Mouse (Mus musculus): ENCODE measurements around the gene Ccdc78. TPM values are rescaled to one million over a fixed set of nuclear protein-coding genes. Genes with fewer than 3 reads are reported as not detected.

The Ccdc78 gene
- total and polyA plus RNA-seq, 2 experiments = 0.06 TPM; not detected in 1

- no peak overlapping the region for H3K27ac ChIP-seq (replicated peaks; ENCODE audit: insufficient read depth, low read depth, low read length)
- no peak for TF ChIP-seq POLR2A (IDR thresholded peaks at IDR 0.05; ENCODE audit: extremely low read depth, insufficient read depth, low read length)
- TF ChIP-seq CTCF (IDR thresholded peaks at IDR 0.05; ENCODE audit: low read depth, low read length) = no peak
- WGBS = 97% methylated on average over 27 of the region's 27 CpGs
- no peaks in the 10 kb centered on the region for H3K27me3 ChIP-seq (ENCODE audit: control insufficient read depth, insufficient read depth, low read length)
- 0 out of 2 replicates have a peak, but pooled peaks cover 4% of the 10 kb centered on the region for H3K36me3 ChIP-seq (ENCODE audit: control insufficient read depth, insufficient read depth, low read length)
- peaks cover 17% of the 10 kb centered on the region for H3K79me2 ChIP-seq (ENCODE audit: control insufficient read depth, insufficient read depth, low read length)
- no peak overlapping the region for H3K9ac ChIP-seq (ENCODE audit: low read depth, low read length)
- no peak overlapping the region for H3K4me3 ChIP-seq (ENCODE audit: insufficient read depth, low read depth, low read length)
- peaks cover 22% of the 10 kb centered on the region for H3K4me1 ChIP-seq (ENCODE audit: control insufficient read depth, insufficient read depth, low read length)
- DNase-seq (ENCODE audit: extremely low read depth, low read depth, low spot score) = no peak
Observed at GRCm38 (mm10) chr17:25825984-25826570, 39.7 kb downstream of the Ccdc78 start.

DNA sequence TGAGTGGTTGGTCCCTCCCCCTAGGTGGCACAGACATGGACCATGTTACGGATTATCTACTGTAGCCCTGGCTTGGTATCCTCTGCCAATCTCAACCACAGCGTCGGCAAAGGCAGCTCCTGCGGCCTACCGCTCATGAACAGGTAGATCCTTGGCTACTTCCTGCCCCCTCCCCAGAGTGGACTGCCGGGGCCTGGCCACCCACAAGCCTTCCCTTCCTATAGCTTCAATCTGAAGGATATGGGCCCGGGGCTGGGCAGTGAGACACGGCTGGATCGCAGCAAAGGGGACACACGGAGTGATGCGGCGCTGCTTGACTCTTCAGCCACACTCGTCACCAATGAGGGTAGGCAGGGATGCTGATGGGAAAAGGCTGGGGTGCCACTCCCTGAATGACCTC lies 40.6 kb downstream of the Ccdc78 start:
- TF ChIP-seq CTCF (IDR thresholded peaks at IDR 0.05; ENCODE audit: low read depth, low read length) (no peak), POLR2A (IDR thresholded peaks at IDR 0.05; ENCODE audit: extremely low read depth, insufficient read depth, low read length) (no peak)
- no peaks in the 10 kb centered on the region for H3K27me3 ChIP-seq (ENCODE audit: control insufficient read depth, insufficient read depth, low read length)
- no peak for DNase-seq (ENCODE audit: extremely low read depth, low read depth, low spot score)
- peaks cover 25% of the 10 kb centered on the region for H3K79me2 ChIP-seq (ENCODE audit: control insufficient read depth, insufficient read depth, low read length)
- H3K4me3 ChIP-seq (ENCODE audit: insufficient read depth, low read depth, low read length) = no peak overlapping the region
- 0 out of 2 replicates have a peak, but pooled peaks cover 4% of the 10 kb centered on the region for H3K36me3 ChIP-seq (ENCODE audit: control insufficient read depth, insufficient read depth, low read length)
- H3K27ac ChIP-seq (replicated peaks; ENCODE audit: insufficient read depth, low read depth, low read length) = no peak overlapping the region
- peaks cover 31% of the 10 kb centered on the region for H3K4me1 ChIP-seq (ENCODE audit: control insufficient read depth, insufficient read depth, low read length)
- no peak overlapping the region for H3K9ac ChIP-seq (ENCODE audit: low read depth, low read length)
- 96% methylated on average over 13 of the region's 13 CpGs for WGBS

DNA sequence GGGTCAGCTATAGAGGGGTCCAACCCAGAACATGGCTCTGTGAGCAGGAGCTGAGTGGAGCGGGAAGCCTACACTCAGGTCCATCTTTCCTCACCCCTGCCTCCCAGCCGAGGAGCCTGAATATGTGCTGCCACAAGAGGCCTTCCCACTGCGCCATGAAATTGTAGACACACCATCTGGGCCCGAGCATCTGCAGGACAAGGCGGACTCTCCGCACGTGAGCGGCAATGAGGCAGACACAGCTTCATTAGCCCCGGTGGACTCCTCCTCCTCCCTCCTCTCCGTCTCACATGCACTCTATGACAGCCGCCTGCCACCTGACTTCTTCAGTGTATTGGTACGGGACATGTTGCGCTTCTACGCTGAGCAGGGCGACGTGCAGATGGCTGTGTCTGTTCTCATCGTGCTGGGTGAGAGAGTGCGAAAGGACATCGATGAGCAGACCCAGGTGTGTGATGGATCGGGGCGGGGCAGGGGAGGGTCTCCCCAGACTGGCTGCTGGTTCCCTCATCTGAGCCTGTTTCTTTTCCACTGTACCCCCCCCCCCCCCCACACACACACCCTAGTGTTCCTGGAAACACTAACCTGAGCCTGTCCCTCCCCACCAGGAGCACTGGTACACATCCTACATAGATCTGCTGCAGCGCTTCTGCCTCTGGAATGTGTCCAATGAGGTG lies 41.3 kb downstream of the Ccdc78 start:
- TF ChIP-seq CTCF (IDR thresholded peaks at IDR 0.05; ENCODE audit: low read depth, low read length) = no peak
- TF ChIP-seq POLR2A (IDR thresholded peaks at IDR 0.05; ENCODE audit: extremely low read depth, insufficient read depth, low read length) = no peak
- 94% methylated on average over 22 of the region's 22 CpGs for WGBS
- DNase-seq (ENCODE audit: extremely low read depth, low read depth, low spot score) = no peak
- no peak overlapping the region for H3K4me3 ChIP-seq (ENCODE audit: insufficient read depth, low read depth, low read length)
- 0 out of 2 replicates have a peak, but pooled peaks cover 4% of the 10 kb centered on the region for H3K36me3 ChIP-seq (ENCODE audit: control insufficient read depth, insufficient read depth, low read length)
- H3K79me2 ChIP-seq (ENCODE audit: control insufficient read depth, insufficient read depth, low read length) = peaks cover 25% of the 10 kb centered on the region
- H3K4me1 ChIP-seq (ENCODE audit: control insufficient read depth, insufficient read depth, low read length) = peaks cover 31% of the 10 kb centered on the region
- H3K27me3 ChIP-seq (ENCODE audit: control insufficient read depth, insufficient read depth, low read length) = no peaks in the 10 kb centered on the region
- no peak overlapping the region for H3K27ac ChIP-seq (replicated peaks; ENCODE audit: insufficient read depth, low read depth, low read length)
- H3K9ac ChIP-seq (ENCODE audit: low read depth, low read length) = no peak overlapping the region

DNA sequence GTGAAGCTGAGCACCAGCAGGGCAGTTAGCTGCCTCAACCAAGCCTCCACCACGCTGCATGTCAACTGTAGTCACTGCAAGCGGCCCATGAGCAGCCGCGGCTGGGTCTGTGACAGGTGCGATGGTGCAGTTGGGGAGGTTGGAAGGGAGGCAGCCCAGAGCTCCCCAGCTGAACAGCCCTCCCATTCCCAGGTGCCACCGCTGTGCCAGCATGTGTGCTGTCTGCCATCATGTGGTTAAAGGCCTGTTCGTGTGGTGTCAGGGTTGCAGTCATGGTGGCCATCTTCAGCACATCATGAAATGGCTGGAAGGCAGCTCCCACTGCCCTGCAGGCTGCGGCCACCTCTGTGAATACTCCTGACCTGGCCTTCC lies 41.8 kb downstream of the Ccdc78 start:
- Histone ChIP-seq H3K36me3 (ENCODE audit: control insufficient read depth, insufficient read depth, low read length) (0 out of 2 replicates have a peak, but pooled peaks cover 4% of the 10 kb centered on the region), H3K9ac (ENCODE audit: low read depth, low read length) (no peak overlapping the region), H3K4me1 (ENCODE audit: control insufficient read depth, insufficient read depth, low read length) (peaks cover 31% of the 10 kb centered on the region), H3K79me2 (ENCODE audit: control insufficient read depth, insufficient read depth, low read length) (peaks cover 25% of the 10 kb centered on the region), H3K4me3 (ENCODE audit: insufficient read depth, low read depth, low read length) (no peak overlapping the region), H3K27ac (replicated peaks; ENCODE audit: insufficient read depth, low read depth, low read length) (no peak overlapping the region), H3K27me3 (ENCODE audit: control insufficient read depth, insufficient read depth, low read length) (no peaks in the 10 kb centered on the region)
- TF ChIP-seq POLR2A (IDR thresholded peaks at IDR 0.05; ENCODE audit: extremely low read depth, insufficient read depth, low read length) = no peak
- TF ChIP-seq CTCF (IDR thresholded peaks at IDR 0.05; ENCODE audit: low read depth, low read length) = no peak
- 90% methylated on average over 8 of the region's 8 CpGs for WGBS
- no peak for DNase-seq (ENCODE audit: extremely low read depth, low read depth, low spot score)

DNA sequence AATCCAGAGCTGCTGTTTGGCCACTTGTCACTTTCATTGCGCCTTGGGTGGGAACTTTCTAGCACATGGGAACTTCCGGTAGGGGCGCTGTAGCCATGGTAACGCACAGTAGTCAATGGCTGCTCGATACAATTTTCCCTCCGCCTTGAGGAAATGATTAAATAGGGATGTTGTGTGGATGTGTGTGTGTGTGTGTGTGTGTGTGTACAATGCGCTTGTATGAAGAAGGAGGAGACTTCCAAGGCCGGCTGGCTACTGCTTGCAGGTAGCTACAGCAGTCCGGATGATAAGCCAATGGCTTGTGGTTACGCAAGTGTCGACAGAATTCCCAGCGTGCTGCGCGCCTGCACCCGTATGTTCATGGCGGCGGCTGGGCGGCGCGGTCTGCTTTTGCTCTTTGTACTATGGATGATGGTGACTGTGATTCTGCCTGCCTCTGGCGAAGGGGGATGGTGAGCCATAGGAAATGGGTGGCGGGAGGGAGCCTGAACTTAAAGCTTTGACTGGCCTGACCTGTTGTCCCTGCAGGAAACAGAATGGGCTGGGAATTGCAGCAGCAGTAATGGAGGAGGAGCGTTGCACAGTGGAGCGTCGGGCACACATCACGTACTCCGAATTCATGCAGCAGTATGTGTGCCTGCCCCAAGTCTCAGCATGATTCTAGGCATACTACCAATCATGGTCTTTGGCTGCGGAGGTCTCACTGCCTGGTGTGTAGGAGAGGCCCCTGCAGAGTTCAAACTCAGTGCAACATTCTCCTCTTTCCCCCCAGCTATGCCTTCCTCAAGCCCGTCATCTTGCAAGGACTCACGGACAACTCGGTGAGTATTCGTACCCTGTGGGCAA lies 42.6 kb downstream of the Ccdc78 start, which contains the start of gene Jmjd8:
Gene Jmjd8 (plus strand): TSS at position 156 of the 846 bp plus-strand sequence.
- Histone ChIP-seq H3K79me2 (ENCODE audit: control insufficient read depth, insufficient read depth, low read length) (peaks cover 22% of the 10 kb centered on the region), H3K36me3 (ENCODE audit: control insufficient read depth, insufficient read depth, low read length) (0 out of 2 replicates have a peak, but pooled peaks cover 4% of the 10 kb centered on the region), H3K27me3 (ENCODE audit: control insufficient read depth, insufficient read depth, low read length) (no peaks in the 10 kb centered on the region), H3K4me1 (ENCODE audit: control insufficient read depth, insufficient read depth, low read length) (peaks cover 31% of the 10 kb centered on the region), H3K4me3 (ENCODE audit: insufficient read depth, low read depth, low read length) (peak within 1 kb of the TSS; percentile 64), H3K27ac (replicated peaks; ENCODE audit: insufficient read depth, low read depth, low read length) (peak within 1 kb of the TSS; percentile 69), H3K9ac (ENCODE audit: low read depth, low read length) (peak within 1 kb of the TSS; percentile 78)
- TF ChIP-seq POLR2A (IDR thresholded peaks at IDR 0.05; ENCODE audit: extremely low read depth, insufficient read depth, low read length) (peak; percentile 50; the same call in 1 of the 2 replicates), CTCF (IDR thresholded peaks at IDR 0.05; ENCODE audit: low read depth, low read length) (peak; percentile 44; the same call in 1 of the 2 replicates)
- WGBS = under 1% methylated on average over 32 of the region's 32 CpGs
- DNase-seq (ENCODE audit: extremely low read depth, low read depth, low spot score) = peak; percentile 81

All from liver, adult 2 months (tissue).